Mouse (Mus musculus) A20 (cell line): ENCODE measurements around the gene Cdan1.

ENCODE experiments used
- DNase-seq: peaks from one replicate; pipeline ENCODE4 v3.0.0-alpha.2; 2011; ENCODE audit warnings: low read depth, low spot score

Gene Cdan1

GRCm38 (mm10) chr2:120849449-120850423 lies at the start of gene Cdan1:
Gene Cdan1 (minus strand): TSS chr2:120850128.
- DNase-seq, result no peak

- DNase-seq, result no peak
These were observed 46.4 kb upstream of the Cdan1 start for GRCm38 (mm10) chr2:120896361-120896760.

GRCm38 (mm10) chr2:120887601-120888000 lies 37.7 kb upstream of the Cdan1 start:
- no peak for DNase-seq

- DNase-seq, result no peak
These were observed 23.3 kb upstream of the Cdan1 start for GRCm38 (mm10) chr2:120873192-120873591.

GRCm38 (mm10) chr2:120871447-120872336 lies 21.8 kb upstream of the Cdan1 start:
- DNase-seq, result no peak

- DNase-seq, result no peak
These were observed 17.4 kb upstream of the Cdan1 start for GRCm38 (mm10) chr2:120867336-120867735.

GRCm38 (mm10) chr2:120866561-120866960 lies 16.6 kb upstream of the Cdan1 start:
- peak; percentile 58 for DNase-seq

GRCm38 (mm10) chr2:120863389-120863788 lies 13.5 kb upstream of the Cdan1 start:
- no peak for DNase-seq

- no peak for DNase-seq
These were observed 10.8 kb upstream of the Cdan1 start for GRCm38 (mm10) chr2:120860699-120861098.

GRCm38 (mm10) chr2:120858131-120858530 lies 8.2 kb upstream of the Cdan1 start:
- no peak for DNase-seq

GRCm38 (mm10) chr2:120853151-120853550 lies 3.2 kb upstream of the Cdan1 start:
- peak; percentile 68 for DNase-seq

- DNase-seq, result peak; percentile 43
These were observed 2.7 kb upstream of the Cdan1 start for GRCm38 (mm10) chr2:120852626-120853025.

GRCm38 (mm10) chr2:120850424-120851082 lies 625 bp upstream of the Cdan1 start, which contains the start of gene Ttbk2:
Gene Ttbk2 (minus strand): TSS chr2:120850604.
- peak; percentile 98 for DNase-seq

- DNase-seq, result no peak
These were observed 4.6 kb downstream of the Cdan1 start for GRCm38 (mm10) chr2:120845280-120845679.

- DNase-seq, result no peak
These were observed 5.9 kb downstream of the Cdan1 start for GRCm38 (mm10) chr2:120843990-120844389.

- DNase-seq, result no peak
These were observed 8.7 kb downstream of the Cdan1 start for GRCm38 (mm10) chr2:120841211-120841610.

GRCm38 (mm10) chr2:120835167-120835566 lies 14.8 kb downstream of the Cdan1 start:
- no peak for DNase-seq

- DNase-seq, result no peak
These were observed 22.8 kb downstream of the Cdan1 start for GRCm38 (mm10) chr2:120826936-120827638.

GRCm38 (mm10) chr2:120770265-120770935 lies 79.5 kb downstream of the Cdan1 start:
- DNase-seq, result peak; percentile 13

GRCm38 (mm10) chr2:120761922-120762321 lies 88.0 kb downstream of the Cdan1 start:
- DNase-seq, result no peak
